Mouse (Mus musculus): Measurements from ENCODE around the gene Rnase11.
A peak's percentile ranks its signal among the peaks of the same experiment; 100 is the strongest.

Gene Rnase11

GRCm38 (mm10) chr14:51050063-51050462 is at the start of gene Rnase11:
Gene Rnase11 (minus strand): TSS chr14:51050163.
- DNase-seq (ENCODE audit: low read depth), result no peak

GRCm38 (mm10) chr14:51098921-51099320 is 49.0 kb upstream of the Rnase11 start:
- no peak for DNase-seq (ENCODE audit: low read depth)

- peak; percentile 78 for DNase-seq (ENCODE audit: low read depth)
Observed at GRCm38 (mm10) chr14:51098300-51098699, 48.3 kb upstream of the Rnase11 start.

- no peak for DNase-seq (ENCODE audit: low read depth)
Observed at GRCm38 (mm10) chr14:51095736-51096524, 46.0 kb upstream of the Rnase11 start.

- no peak for DNase-seq (ENCODE audit: low read depth)
Observed at GRCm38 (mm10) chr14:51094921-51095320, 45.0 kb upstream of the Rnase11 start.

- no peak for DNase-seq (ENCODE audit: low read depth)
Observed at GRCm38 (mm10) chr14:51094096-51094875, 44.3 kb upstream of the Rnase11 start.

- DNase-seq (ENCODE audit: low read depth), result peak; percentile 50
Observed at GRCm38 (mm10) chr14:51093496-51093895, 43.5 kb upstream of the Rnase11 start.

- DNase-seq (ENCODE audit: low read depth), result peak; percentile 23
Observed at GRCm38 (mm10) chr14:51092073-51092620, 42.2 kb upstream of the Rnase11 start.

- peak; percentile 50 for DNase-seq (ENCODE audit: low read depth)
Observed at GRCm38 (mm10) chr14:51090921-51091900, 41.2 kb upstream of the Rnase11 start, which contains the start of the genes Rnase4 and Ang. Gene Rnase4 (plus strand): TSS chr14:51091077. Gene Ang (plus strand): TSS chr14:51091150.

GRCm38 (mm10) chr14:51090077-51090781 is 40.3 kb upstream of the Rnase11 start:
- DNase-seq (ENCODE audit: low read depth), result peak; percentile 93

GRCm38 (mm10) chr14:51089674-51090076 is 39.7 kb upstream of the Rnase11 start:
- no peak for DNase-seq (ENCODE audit: low read depth)

- DNase-seq (ENCODE audit: low read depth), result peak; percentile 99
Observed at GRCm38 (mm10) chr14:51088970-51089673, 39.2 kb upstream of the Rnase11 start.

- peak; percentile 85 for DNase-seq (ENCODE audit: low read depth)
Observed at GRCm38 (mm10) chr14:51088166-51088969, 38.4 kb upstream of the Rnase11 start.

GRCm38 (mm10) chr14:51087762-51088161 is 37.8 kb upstream of the Rnase11 start:
- no peak for DNase-seq (ENCODE audit: low read depth)

- no peak for DNase-seq (ENCODE audit: low read depth)
Observed at GRCm38 (mm10) chr14:51085911-51086310, 35.9 kb upstream of the Rnase11 start.

GRCm38 (mm10) chr14:51085086-51085485 is 35.1 kb upstream of the Rnase11 start:
- DNase-seq (ENCODE audit: low read depth), result no peak

- peak; percentile 28 for DNase-seq (ENCODE audit: low read depth)
Observed at GRCm38 (mm10) chr14:51083805-51084204, 33.8 kb upstream of the Rnase11 start.

GRCm38 (mm10) chr14:51082599-51083581 is 32.9 kb upstream of the Rnase11 start:
- peak; percentile 79 for DNase-seq (ENCODE audit: low read depth)

All from induced T-regulatory cell, adult 2 months (primary cell).